Mouse (Mus musculus) embryo, embryonic 11.5 days (tissue): ENCODE results near the gene Rara.
"Not testable (repeated sequence)": the region's sequence is repeated elsewhere in the genome, so short reads cannot be mapped to it uniquely, and the experiment has no call there.

ENCODE experiments used
- DNase-seq: peaks from one replicate; pipeline ENCODE4 v3.0.0-alpha.2; 2012; ENCODE audit warnings: low read depth, low spot score

Gene Rara

GRCm38 (mm10) chr11:98922851-98923711, 4.5 kb upstream of the Rara start:
- not testable (repeated sequence) for DNase-seq

GRCm38 (mm10) chr11:98924633-98925175, 2.9 kb upstream of the Rara start:
- DNase-seq: no peak

DNA sequence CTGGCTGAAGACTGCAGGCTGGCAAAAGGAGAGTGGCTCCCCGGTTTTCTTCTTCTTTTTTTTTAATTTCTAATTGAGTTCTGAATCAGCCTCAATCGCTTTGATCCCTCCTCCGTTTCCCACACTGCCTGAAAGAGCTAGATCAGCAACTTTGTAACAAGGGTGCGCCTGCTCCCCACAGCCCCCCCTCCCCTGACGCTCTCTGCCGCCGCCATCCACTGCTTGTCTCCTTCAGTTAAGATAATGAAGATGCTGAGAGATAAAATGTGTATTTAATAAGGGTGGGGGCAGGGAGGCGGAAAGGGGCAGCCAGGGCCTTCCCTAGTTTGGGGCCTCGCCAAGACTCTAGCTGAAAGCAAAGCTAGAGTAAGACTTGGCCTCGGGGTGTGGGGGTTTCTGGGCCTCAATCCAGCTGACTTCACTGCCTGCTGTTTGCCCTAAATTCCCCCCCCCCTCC, 2.3 kb upstream of the Rara start:
- DNase-seq: no peak

DNA sequence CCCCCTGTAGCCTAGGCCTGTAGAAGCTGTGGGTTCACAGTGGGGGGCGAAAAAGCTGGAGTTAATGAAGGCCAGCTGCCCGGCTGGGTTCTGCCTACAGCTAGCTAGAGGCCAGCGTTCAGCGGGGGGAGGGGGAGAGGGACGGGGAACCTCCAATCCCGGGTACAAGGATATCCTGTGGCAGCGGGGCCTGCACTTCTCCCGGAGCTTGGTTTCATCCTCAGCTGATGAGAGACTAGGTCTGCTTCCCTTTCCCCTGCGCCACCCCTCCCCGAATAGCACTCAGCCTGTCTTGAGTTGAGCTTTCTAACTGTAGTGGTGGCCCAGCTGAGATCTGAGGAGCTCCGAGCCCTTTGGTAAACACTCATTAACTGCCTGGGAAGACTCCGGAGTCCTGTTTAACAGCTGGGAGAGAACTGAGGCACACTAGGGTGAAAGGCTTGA, 1.7 kb upstream of the Rara start:
- DNase-seq: peak; percentile 72

DNA sequence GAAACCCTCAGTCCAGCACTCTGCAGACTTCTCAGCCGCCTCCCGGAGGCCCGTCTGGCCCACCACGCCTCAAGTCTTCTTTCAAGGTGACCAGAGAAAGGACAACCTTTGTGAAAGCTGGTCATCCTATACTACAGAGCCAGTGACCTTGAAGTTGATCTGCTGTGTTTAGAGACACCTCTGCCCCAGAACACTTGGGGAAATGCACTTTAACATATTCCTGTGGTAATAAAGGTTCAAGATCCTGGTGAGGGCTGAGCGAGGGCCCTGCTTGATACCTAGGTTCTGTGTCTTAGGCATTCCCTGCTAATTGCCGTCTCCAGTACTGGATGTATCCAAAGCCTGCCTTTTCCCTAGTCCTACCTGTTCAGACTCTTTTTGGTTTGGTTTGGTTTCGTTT, 1.1 kb upstream of the Rara start:
- DNase-seq: no peak

DNA sequence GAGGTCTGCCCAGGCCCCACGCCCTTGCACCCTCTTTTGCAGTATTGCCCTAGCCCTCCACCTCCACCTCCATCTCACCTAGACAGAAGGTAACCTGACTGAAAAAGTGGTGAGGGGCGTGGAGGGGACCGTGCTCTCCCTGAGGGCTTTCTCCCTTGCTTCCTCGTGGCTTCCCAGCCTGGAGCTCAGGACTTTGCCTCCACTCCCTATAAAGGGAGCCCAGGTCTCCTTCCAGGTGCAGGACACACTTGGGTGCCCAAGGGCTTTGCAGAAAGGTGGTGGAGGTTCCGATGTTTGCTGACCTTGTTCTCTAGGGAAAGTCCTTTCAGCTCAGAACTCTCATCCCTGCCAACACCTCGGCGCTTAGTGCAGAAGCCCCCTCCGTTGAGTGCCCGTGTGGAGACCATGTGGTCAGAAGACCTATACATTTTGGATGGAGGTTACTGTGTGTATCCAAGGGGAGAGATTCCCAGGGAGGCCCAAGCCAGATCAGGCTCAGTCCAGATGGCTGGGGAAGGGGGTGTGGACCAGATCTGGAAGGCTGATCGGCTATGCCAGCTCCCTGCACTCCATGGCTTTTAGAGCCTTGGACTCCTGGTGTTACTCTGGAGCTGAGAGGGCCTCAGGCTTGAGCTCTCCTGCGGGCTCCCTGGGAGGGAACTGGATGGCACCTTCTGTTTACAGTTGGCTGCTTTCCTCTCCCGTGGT, 722 bp downstream of the Rara start:
- DNase-seq: no peak

GRCm38 (mm10) chr11:98929503-98929902, 1.9 kb downstream of the Rara start:
- no peak for DNase-seq

DNA sequence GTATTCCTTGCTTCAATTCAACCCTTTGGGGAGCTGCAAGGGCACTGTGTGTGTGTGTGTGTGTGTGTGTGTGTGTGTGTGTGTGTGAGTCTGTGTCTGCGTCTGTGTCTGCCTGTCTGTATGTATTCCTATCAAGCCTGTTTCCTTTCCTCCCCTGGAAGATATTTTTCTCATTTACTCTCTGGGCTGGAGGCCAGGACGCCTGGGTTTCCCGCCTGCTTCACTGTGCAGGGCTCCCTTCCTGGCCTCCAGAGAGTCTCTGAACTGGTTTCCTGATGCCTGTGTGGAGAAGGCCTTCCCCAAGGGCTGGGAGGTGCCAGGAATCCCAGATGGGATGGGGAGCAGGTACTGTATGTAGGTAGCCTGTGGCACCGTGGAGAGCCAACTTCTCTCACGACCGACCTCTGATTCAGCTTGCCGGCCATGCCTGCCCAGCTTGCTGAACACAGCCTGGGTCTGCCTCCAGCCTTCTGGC, 2.5 kb downstream of the Rara start:
- no peak for DNase-seq

DNA sequence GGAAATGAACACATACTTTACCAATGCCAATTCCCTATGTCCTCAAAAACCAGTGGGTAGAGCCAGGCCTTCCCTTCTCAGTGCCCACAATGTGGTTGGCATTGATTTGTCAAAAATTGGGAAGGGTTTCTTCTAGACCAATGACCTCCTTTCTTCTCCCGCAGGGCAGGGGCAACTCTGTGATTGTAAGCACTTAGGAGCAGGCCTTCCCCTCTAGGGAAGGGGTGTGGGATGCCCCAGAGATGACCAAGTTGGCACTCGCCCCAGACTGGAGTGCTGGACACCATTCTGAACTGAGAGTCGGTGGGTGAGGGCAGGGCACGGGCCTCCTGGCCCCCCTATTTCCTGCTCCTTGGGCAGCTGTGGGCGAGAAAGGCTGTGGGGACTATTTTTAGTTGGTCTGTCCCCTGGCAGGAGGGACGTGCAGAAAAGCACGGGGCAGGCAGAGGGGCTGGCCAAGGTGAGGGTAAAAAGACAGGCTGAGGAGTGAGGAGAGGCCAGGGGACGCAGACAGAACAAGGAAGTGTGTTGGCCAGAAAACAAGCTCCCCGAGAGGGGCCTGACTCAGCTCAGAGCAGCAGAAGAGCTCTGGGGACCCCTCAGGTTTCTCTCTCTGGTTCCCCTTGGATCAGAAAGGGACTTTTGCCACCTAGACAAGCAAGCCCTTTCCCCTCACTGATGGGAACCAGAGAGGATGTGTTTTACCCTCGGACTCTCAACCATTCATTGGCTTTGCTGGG, 3.3 kb downstream of the Rara start:
- DNase-seq: no peak

DNA sequence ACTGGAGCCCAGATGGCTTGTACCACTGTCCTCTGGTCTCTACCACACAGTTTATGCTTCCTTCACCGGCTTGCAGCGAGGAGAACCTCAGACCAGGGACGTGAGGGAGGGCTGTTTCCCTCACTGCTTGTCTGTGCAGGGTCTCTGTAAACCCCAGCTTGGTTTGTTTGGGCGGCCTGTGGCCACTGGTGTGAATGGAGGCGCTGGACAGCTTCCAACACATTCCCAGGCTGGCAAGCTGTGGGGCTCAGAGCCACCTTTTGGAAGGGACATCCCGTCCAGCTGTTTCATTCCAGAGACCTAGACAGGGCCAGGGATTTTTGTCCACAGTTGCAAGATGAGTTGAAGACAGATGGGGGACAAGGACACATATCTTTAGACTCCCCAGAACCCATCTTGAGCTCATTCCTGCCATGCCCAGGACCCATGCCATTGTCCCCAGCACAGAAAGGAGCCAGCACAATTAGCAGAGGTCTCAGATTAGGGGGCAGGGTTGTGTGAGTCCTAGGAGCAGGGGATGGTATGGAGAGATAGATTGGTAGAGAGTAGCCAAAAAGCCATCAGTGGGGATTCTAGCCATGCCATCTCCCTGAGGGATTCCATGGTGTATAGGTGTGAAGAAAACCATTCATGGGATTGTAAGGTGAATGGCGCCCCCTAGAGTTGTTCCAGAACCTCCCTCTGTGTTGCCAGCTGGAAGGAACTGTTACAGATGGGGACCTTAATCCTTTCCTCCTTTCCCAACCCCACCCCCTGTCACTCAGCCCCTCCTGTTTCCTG, 4.1 kb downstream of the Rara start:
- no peak for DNase-seq

GRCm38 (mm10) chr11:98932293-98933091, 4.9 kb downstream of the Rara start:
- DNase-seq: no peak

GRCm38 (mm10) chr11:98933151-98933550, 5.5 kb downstream of the Rara start:
- no peak for DNase-seq

GRCm38 (mm10) chr11:98933847-98934246, 6.2 kb downstream of the Rara start:
- not testable (repeated sequence) for DNase-seq

DNA sequence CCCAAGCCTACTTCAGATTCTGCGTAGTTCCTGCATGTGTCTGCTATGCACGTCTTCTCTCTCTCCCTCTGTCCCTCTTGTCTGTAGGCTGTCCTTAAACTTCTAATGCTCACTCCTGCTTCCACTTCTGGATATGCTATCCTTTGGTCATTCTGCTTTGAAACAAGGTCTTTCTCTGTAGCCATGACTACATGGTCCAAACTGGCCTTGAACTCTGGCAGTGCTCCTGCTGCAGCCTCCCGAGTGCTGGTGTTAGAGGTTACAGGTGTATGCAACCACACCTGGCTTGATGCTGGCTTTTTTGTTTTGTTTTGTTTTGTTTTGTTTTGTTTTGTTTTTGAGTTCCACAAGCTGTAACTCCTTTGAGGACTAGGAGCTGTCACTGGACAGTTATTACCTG, 6.7 kb downstream of the Rara start:
- DNase-seq: no peak

GRCm38 (mm10) chr11:98935123-98935522, 7.5 kb downstream of the Rara start:
- DNase-seq: no peak

DNA sequence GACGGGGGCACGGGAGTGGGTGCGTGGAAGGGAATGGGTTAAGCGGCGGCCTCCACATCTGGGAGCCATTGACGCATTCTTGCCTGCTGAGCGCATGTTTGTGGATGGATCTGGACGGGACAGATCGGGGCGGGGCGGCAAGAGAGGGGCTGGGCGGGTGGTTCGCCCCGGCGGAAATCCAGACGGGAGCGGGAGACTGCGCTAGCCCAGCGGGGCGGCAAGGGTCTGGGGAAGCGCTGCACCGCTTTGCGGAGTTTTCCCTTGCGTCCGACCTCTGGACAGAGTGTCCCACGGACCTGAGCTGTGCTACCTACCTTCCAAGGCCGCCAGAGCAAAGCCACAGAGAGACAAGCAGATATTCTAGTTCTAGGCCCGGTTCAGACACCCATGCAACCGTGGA, 8.6 kb downstream of the Rara start:
- DNase-seq: no peak

DNA sequence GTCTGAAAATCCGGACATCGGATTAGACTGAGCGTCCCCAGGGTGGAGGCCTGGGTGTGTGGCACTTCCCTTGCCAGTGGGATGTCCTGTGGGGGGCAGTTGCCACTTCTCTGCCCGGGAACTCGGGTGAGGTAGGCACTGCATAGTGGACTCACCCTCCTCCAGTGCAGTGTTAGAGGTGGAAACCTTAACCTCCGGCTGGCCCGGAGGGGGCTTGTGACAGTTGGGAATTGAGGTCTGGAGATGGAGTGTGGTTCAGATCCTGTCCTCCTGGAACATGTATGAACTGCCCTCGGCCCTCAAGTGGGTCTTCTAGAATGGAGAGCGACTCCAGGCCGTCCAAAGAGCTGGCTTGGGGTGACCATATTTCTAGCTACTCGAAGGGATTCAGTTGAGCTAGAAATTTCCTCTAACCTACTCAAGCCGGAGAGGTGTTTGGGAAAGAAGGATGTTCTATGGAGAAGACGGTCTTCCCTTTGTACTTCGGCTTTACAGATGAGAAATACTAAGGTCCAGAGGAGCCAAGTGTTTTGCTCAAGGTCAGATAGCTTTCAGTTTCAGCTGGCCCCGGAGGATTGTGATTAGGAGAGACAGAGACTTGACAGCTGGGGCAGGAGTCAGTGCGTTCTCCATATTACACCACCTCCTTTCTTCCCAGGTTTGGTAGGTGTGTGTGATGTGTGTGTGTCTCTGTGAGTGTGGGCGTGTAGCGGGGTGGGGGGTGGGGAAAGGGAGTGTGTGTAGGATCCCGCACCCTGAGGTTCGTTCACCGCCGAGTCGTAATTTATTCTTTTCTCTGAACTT, 9.2 kb downstream of the Rara start:
- DNase-seq: no peak

DNA sequence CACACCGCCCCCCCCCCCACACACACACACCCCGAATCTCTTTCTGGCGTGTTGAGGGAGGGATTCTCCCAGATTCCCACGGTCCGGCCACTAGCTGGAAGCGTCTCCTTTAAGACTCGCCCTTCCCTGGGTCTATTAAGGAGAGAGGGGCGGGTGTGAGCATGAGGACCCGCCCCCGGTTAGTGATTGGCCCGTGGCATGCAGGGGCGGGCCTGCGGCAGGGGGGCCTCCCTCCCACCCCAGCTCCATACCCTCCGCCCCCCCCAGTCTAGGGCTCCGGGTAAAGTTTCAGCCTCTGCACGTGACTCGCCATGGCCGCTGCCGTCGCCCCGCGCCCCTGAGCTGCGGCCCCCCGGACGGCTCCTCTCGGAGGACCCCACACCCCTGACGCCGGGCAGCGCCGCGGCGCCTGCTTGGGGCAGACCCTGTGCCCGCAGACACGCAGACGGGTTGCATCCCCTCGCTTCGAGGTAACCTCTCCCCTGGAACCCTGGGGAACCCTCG, 9.8 kb downstream of the Rara start:
- peak; percentile 86 for DNase-seq
